Mouse (Mus musculus) cerebellum, postnatal 25 days (tissue): ENCODE measurements at regions not wholly inside any gene's neighbourhood (a gene's known extent, or its start where the extent isn't known, plus 50 kb on each side); places are given as distances from the start of the nearest gene placed in this dataset.

Experiments used
- DNase-seq, 2 experiments: peaks; one replicate each; pipeline ENCODE4 v3.0.0; 2021; ENCODE audit warnings: mixed read lengths in 2 of 2

DNA sequence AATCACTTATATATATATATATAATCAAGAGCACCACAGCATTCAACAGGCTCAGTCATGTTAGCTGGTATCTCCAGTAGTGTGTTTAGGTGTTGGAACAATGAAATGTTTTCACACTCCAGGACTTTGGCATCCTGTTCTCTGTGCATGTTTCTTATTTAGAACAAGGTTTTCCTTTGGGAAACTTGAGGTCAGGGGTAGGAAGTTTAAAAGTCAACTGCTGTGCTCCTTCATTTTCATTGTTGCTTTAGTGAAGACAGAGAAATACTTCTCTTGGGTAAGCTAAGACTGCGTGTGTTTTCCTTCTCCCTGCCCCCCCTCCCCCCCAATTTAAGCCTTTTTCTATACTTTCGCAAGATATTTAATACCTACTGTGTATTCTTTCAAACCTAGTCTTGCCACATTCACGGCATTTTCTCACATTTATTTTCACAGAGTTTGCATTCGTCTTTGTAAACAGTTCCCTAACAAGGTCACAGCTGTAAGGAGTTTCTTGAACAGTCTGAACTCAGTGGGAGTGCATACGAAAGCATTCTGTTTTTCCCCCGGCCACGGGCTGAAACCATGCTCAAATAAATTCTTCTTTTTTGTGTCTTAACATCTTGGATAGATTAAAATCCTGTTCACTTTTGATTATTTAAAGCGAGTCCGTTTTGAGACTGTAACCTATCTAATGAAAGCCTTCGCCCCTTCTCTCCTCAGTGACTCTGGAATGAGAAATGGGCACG, 279.2 kb downstream of the Col12a1 start:
- no peak for DNase-seq

DNA sequence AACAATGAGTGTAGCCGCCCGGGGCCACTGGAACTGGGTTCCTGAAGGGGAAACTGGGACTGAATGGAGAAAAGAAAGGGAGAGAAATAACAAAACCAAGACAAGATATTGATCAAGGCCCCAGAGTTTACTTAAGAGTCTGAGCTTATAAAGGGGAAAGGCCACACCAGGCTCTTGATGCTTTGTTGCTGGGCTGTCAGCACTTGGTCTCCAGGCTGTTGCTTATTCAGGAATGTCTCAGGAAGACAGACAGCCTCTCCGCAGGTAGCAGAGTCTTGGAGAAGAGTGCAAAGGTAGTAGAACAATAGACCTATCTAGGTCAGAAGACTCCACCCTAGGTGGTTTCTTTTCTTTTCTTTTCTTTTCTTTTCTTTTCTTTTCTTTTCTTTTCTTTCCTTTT, 263.4 kb downstream of the Col12a1 start:
- DNase-seq = no peak

DNA sequence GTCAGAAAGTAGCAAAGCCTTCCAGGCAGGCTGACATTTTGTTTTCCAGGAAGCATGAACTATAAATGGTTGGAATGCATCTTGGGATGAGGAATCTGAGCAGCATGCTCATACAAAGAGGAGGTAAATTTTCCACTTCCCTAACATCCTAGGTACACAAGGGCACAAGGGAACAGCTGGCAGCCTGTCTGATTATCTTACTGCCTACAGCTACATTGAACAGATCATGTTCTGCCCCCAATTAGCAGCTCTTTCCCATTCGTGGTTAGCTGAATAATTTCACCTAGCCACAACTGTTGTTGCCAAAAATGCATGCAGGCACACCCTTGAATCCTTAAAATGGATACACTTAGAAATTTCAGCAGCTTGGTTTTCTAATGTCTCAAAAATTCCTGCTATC, 239.5 kb downstream of the Col12a1 start:
- DNase-seq = no peak

DNA sequence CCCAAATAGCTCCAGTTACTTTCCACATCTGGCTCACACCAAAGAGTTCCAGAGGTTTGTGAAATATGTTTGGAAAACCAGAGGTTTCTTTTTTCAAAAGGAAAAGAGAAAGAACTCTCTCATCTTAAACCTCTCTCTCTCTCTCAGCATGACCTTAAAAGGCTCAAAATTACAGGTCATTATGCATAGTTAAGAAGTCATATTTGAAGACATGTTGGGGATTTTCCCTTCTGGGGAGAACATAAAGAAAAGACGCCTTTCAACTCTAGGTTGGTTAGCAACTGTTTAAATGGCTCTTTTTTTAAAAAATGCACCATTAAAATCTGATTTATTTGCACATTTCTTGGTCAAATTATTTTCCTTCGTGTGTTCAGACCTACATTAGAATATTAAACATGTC, 218.4 kb downstream of the Col12a1 start:
- no peak for DNase-seq

DNA sequence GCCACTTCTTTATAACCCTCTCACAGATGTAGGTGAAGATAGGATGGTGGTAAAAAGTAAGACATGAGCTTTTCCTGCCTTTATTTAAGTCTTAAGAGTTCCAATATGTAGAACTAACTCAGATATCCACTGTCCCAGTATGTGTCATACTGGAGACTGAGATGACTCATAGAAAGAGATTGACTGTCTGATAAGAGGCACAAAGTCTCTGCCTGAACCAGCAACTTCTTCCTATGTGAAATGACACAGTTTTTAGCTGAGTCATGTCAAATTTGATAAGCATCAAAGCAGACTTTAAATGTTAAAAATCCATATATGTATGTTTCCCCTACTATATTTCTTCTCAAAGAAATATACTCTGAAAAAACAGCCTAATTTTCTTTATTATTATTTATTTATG, 216.6 kb downstream of the Col12a1 start:
- DNase-seq = no peak

DNA sequence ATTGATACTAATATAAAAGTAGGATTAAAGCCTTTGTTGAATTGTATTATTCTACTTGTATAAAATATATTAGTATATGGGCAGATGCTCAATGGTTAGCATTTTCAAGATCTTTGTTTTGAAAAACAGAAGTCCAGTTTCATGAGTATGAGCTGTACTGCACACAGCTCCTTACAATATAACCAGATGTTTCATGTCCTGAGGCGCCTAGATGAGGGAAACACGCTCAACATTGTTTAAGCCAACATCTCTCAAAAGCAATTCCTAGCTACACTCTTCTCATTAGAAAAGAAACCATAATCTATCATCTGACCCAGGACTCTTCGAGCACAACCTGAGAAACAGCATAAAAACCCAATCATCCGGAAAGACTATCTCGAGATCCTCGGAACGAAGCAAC, 202.2 kb downstream of the Col12a1 start:
- DNase-seq = no peak

DNA sequence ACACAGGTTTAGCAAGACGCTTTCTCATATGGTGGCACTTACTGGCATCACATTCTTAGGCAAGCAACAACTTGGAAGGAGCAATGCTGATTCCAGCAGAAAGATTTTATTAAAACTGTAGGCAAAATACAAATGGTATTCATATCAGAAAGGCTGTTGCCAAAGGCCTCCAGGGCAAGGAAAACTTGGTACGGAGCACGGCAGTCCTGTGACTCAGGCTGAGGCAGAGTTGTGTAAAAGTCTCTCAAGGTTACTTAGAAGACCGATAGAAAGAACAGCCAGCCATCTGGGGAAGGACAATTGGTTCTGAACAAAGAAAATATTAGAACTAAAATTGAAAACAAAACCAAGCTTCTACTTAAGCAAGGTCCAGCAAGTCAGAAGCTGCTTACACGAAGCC, 201.2 kb downstream of the Col12a1 start:
- DNase-seq = no peak

DNA sequence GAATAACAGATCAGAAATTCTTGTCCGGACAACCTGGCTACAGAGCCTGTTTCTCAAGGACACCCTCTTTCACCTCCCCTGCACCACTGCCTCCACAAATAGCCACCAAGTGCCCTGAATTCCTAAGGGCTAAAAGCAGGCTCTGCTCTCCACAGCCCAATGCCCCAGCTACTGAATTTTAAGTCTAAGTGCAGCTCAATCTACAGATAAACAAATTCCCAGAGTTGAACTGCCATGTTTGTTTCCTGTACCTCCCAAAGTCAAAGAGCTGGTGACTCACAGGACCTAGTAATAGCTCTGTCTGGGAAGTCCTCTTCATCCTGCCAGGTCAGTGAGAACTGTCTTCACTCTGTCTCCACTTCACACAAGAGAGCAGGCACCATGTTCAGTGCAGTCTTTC, 200.0 kb downstream of the Col12a1 start:
- DNase-seq = no peak

DNA sequence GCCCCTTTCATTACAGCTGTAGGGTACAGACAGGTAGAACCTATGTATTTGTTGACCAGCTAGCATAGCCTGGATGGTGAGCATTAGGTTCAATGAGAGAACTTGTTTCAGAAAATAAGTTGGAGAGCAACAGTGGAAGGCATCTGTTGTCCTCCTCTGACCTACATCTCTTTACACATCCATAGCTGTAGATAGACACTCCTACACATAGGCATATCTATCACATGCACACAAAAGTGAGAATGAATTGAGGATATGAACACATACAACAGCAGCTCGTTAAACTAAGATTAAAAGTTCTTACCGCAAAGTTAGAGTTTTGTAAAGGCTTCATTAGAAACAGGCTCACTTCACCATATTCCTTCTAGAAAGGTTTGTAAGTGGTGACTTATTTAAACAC, 198.1 kb downstream of the Col12a1 start:
- no peak for DNase-seq

DNA sequence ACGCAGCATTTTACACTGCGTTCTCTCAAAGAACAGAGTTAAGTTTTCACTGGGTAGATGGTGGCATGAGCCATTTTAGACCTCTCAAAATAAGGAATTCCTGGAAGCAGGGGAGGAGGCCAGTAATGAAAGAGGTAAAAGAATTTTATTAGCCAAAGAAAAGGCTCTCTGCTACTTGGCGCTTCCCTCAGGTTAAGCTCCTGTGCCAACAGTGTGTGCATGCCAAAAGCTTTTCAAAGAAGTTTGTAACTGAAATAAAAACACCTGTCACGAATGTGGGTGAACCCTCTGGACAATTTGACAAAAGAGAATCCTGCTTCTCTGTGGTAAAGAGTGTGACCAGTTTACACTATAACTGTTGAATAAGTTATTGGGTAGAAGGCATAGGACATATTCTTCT, 195.6 kb downstream of the Col12a1 start:
- DNase-seq = no peak

DNA sequence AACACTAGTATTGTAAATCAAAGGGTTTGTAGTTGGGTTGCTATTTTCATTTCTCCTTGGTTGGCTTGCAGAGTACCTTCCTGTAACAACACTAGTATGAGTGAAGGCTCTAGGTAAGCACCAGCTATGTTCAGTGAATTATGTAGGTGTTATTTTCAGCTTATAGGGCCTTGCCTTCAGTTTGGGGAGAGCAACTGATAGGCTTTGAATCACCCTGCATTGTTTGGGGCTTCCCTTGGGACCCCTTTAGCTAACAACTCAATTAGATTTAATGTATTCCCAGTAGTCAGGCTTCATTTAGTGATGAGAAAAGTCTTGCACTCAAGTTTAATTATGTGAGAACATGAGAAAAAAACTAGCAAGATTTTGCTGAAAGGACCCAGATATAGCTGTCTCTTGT, 193.6 kb downstream of the Col12a1 start:
- DNase-seq = no peak

DNA sequence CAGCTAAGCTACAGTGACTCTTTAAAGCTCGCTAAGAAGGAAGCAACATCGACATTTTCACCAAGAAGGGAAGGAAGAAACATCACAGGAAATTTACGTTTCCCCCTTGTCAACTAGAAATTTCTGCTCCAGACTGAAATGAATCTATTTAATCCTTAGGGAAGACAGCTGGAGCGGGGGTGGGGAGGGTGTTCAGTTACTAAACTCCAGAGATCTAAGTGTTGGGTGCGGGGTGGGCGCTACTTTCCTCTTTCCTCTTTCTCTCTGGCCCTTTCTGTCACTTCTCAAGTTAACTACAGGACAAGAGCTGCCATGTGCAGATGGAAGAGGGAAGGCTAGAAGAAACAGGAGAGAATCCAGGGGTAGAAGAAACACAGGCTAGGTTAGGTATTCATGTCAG, 192.2 kb downstream of the Col12a1 start:
- no peak for DNase-seq

DNA sequence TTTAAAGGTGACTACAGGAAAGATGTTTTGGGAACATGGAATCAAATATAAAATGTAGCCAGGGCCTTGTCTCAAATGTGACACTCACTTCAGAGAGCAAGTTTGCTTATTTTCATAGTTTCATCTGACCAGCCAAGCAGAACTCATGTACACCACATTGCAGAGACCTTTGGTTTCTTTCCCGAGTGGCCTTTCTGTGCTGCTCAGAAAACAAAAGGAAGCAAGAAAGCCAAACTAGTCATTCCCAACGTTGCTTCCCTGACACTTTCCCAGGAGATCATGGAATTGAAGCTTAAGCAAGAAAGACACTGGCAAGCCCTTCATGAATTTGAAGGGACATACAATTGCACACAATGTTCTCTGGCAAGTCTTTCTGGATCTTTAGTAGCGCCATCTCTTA, 191.3 kb downstream of the Col12a1 start:
- DNase-seq = no peak
